Mouse (Mus musculus) limb, embryonic 10.5 days (tissue): ENCODE results near the gene Dlx1. TPM values are rescaled to one million over a fixed set of nuclear protein-coding genes. Genes with fewer than 3 reads are reported as not detected.

Experiments used
- DNase-seq: peaks from one replicate; pipeline ENCODE4 v3.0.0-alpha.2; 2017; ENCODE audit warnings: low spot score
- H3K27ac ChIP-seq: fragments of 300-500 bp; sonication (generic); 2 replicates; pipeline ENCODE4 v1.5.1; 2016; ENCODE audit warnings: mild to moderate bottlenecking
- H3K27me3 ChIP-seq: fragments of 300-500 bp; sonication (generic); 2 replicates; pipeline ENCODE4 v1.6.1; 2016; ENCODE audit warnings: low read depth, mild to moderate bottlenecking; ENCODE audit not compliant: poor library complexity, severe bottlenecking
- H3K36me3 ChIP-seq: fragments of 300-500 bp; sonication (generic); 2 replicates; pipeline ENCODE4 v1.6.1; 2016; ENCODE audit warnings: mild to moderate bottlenecking, moderate library complexity
- H3K4me1 ChIP-seq: fragments of 300-500 bp; sonication (generic); 2 replicates; pipeline ENCODE4 v1.6.1; 2016
- H3K4me3 ChIP-seq: fragments of 300-500 bp; sonication (generic); 2 replicates; pipeline ENCODE4 v1.5.1; 2016; ENCODE audit warnings: mild to moderate bottlenecking, moderate library complexity
- H3K9me3 ChIP-seq: fragments of 300-500 bp; sonication (generic); replicated peaks from 2 replicates; pipeline ENCODE4 v1.6.1; 2016; ENCODE audit warnings: mild to moderate bottlenecking
- WGBS: fragments of 180-500 bp; shearing (Covaris S2); methylation state at CpG from one replicate; pipeline ENCODE4 v1.1.7; 2016; 5-methylcytosine and 5-hydroxymethylcytosine counted together
- polyA plus RNA-seq: library from polyadenylated mRNA; unstranded; fragments of >200 nt; fragmentation: Nextera tagmentation; extraction: Ambion mirVana; gene quantifications from 2 replicates; pipeline ENCODE4 v1.2.1, GENCODE M21; 2016

Dlx1 gene
- polyA plus RNA-seq, 1 experiment from 2014 or later: 5.7 TPM

GRCm38 (mm10) chr2:71530391-71531123 lies 2.6 kb downstream of the Dlx1 start:
- no peaks in the 10 kb centered on the region for H3K36me3 ChIP-seq
- peak; percentile 59 for DNase-seq
- peaks cover 47% of the 10 kb centered on the region for H3K4me1 ChIP-seq
- peaks cover 100% of the 10 kb centered on the region for H3K27me3 ChIP-seq
- H3K9me3 ChIP-seq: no peaks in the 10 kb centered on the region
- H3K27ac ChIP-seq: no peak overlapping the region
- peak overlapping the region; percentile 60 for H3K4me3 ChIP-seq
- WGBS: under 1% methylated on average over 34 of the region's 34 CpGs

GRCm38 (mm10) chr2:71531124-71531590 lies 3.2 kb downstream of the Dlx1 start:
- DNase-seq: peak; percentile 58
- under 1% methylated on average over 12 of the region's 12 CpGs for WGBS
- H3K27ac ChIP-seq: no peak overlapping the region
- H3K4me3 ChIP-seq: peak overlapping the region; percentile 1; the same call in 1 of the 2 replicates
- no peaks in the 10 kb centered on the region for H3K9me3 ChIP-seq
- peaks cover 100% of the 10 kb centered on the region for H3K27me3 ChIP-seq
- no peaks in the 10 kb centered on the region for H3K36me3 ChIP-seq
- H3K4me1 ChIP-seq: peaks cover 47% of the 10 kb centered on the region

GRCm38 (mm10) chr2:71531990-71532970 lies 4.4 kb downstream of the Dlx1 start:
- no peak overlapping the region for H3K27ac ChIP-seq
- DNase-seq: peak; percentile 67
- no peaks in the 10 kb centered on the region for H3K36me3 ChIP-seq
- peaks cover 41% of the 10 kb centered on the region for H3K4me1 ChIP-seq
- H3K9me3 ChIP-seq: no peaks in the 10 kb centered on the region
- WGBS: 1% methylated on average over 43 of the region's 43 CpGs
- H3K4me3 ChIP-seq: peak overlapping the region; percentile 17; the same call in 1 of the 2 replicates
- H3K27me3 ChIP-seq: peaks cover 100% of the 10 kb centered on the region

- 7% methylated on average over 5 of the region's 5 CpGs for WGBS
- no peak overlapping the region for H3K4me3 ChIP-seq
- peaks cover 40% of the 10 kb centered on the region for H3K4me1 ChIP-seq
- H3K27ac ChIP-seq: no peak overlapping the region
- no peaks in the 10 kb centered on the region for H3K36me3 ChIP-seq
- no peak for DNase-seq
- no peaks in the 10 kb centered on the region for H3K9me3 ChIP-seq
- H3K27me3 ChIP-seq: peaks cover 100% of the 10 kb centered on the region
Measured at GRCm38 (mm10) chr2:71533094-71533493, 5.2 kb downstream of the Dlx1 start.

GRCm38 (mm10) chr2:71534242-71535052 lies 6.5 kb downstream of the Dlx1 start:
- under 1% methylated on average over 20 of the region's 20 CpGs for WGBS
- Histone ChIP-seq H3K9me3 (no peaks in the 10 kb centered on the region), H3K27ac (no peak overlapping the region), H3K36me3 (no peaks in the 10 kb centered on the region), H3K4me1 (peaks cover 41% of the 10 kb centered on the region), H3K27me3 (peaks cover 100% of the 10 kb centered on the region), H3K4me3 (no peak overlapping the region)
- DNase-seq: peak; percentile 54

GRCm38 (mm10) chr2:71540611-71541417 lies 12.9 kb downstream of the Dlx1 start:
- Histone ChIP-seq H3K9me3 (no peaks in the 10 kb centered on the region), H3K4me1 (peaks cover 69% of the 10 kb centered on the region), H3K36me3 (no peaks in the 10 kb centered on the region), H3K27ac (peak overlapping the region; percentile 67), H3K27me3 (peaks cover 100% of the 10 kb centered on the region), H3K4me3 (peak overlapping the region; percentile 39)
- peak; percentile 76 for DNase-seq
- under 1% methylated on average over 47 of the region's 48 CpGs for WGBS

GRCm38 (mm10) chr2:71541418-71542226 lies 13.7 kb downstream of the Dlx1 start:
- DNase-seq: no peak
- Histone ChIP-seq H3K4me3 (peak overlapping the region; percentile 39), H3K27me3 (peaks cover 100% of the 10 kb centered on the region), H3K9me3 (no peaks in the 10 kb centered on the region), H3K36me3 (no peaks in the 10 kb centered on the region), H3K27ac (peak overlapping the region; percentile 67), H3K4me1 (peaks cover 77% of the 10 kb centered on the region)
- WGBS: under 1% methylated on average over 37 of the region's 37 CpGs

- 2% methylated on average over 11 of the region's 11 CpGs for WGBS
- Histone ChIP-seq H3K4me3 (no peak overlapping the region; the same call in 1 of the 2 replicates), H3K27me3 (peaks cover 100% of the 10 kb centered on the region), H3K4me1 (peaks cover 81% of the 10 kb centered on the region), H3K36me3 (no peaks in the 10 kb centered on the region), H3K27ac (no peak overlapping the region), H3K9me3 (no peaks in the 10 kb centered on the region)
- peak; percentile 61 for DNase-seq
Measured at GRCm38 (mm10) chr2:71542227-71542815, 14.4 kb downstream of the Dlx1 start.

- Histone ChIP-seq H3K27ac (0 out of 2 replicates have a peak overlapping the region, but pooled peaks have one; percentile 15), H3K4me1 (peaks cover 81% of the 10 kb centered on the region), H3K9me3 (no peaks in the 10 kb centered on the region), H3K36me3 (no peaks in the 10 kb centered on the region), H3K27me3 (peaks cover 95% of the 10 kb centered on the region), H3K4me3 (peak overlapping the region; percentile 34)
- peak; percentile 75 for DNase-seq
- 1% methylated on average over 30 of the region's 30 CpGs for WGBS
Measured at GRCm38 (mm10) chr2:71542816-71543301, 14.9 kb downstream of the Dlx1 start.

GRCm38 (mm10) chr2:71543531-71543930 lies 15.6 kb downstream of the Dlx1 start:
- Histone ChIP-seq H3K36me3 (no peaks in the 10 kb centered on the region), H3K27me3 (peaks cover 94% of the 10 kb centered on the region), H3K9me3 (no peaks in the 10 kb centered on the region), H3K4me1 (peaks cover 83% of the 10 kb centered on the region), H3K27ac (0 out of 2 replicates have a peak overlapping the region, but pooled peaks have one; percentile 26), H3K4me3 (peak overlapping the region; percentile 40)
- under 1% methylated on average over 9 of the region's 9 CpGs for WGBS
- no peak for DNase-seq
